Mouse (Mus musculus) layer of hippocampus, adult 11-12 months (tissue): ENCODE measurements around the gene Cldn7.

Experiments used
- DNase-seq: peaks from one replicate; pipeline ENCODE4 v3.0.0; 2022; ENCODE audit warnings: low spot score

Cldn7 gene

GRCm38 (mm10) chr11:69933066-69933465 lies 31.5 kb upstream of the Cldn7 start:
- no peak for DNase-seq

- DNase-seq: peak; percentile 91
Observed at GRCm38 (mm10) chr11:69934169-69934568, 30.4 kb upstream of the Cldn7 start.

- no peak for DNase-seq
Observed at GRCm38 (mm10) chr11:69934681-69935080, 29.9 kb upstream of the Cldn7 start.

GRCm38 (mm10) chr11:69935137-69935879 lies 29.3 kb upstream of the Cldn7 start, which contains the start of gene Ybx2:
Gene Ybx2, plus strand, starts transcription at chr11:69935796.
- DNase-seq: peak; percentile 82

GRCm38 (mm10) chr11:69936156-69936555 lies 28.4 kb upstream of the Cldn7 start:
- no peak for DNase-seq

GRCm38 (mm10) chr11:69936714-69937347 lies 27.7 kb upstream of the Cldn7 start:
- no peak for DNase-seq

GRCm38 (mm10) chr11:69937385-69937784 lies 27.2 kb upstream of the Cldn7 start:
- DNase-seq: no peak

- no peak for DNase-seq
Observed at GRCm38 (mm10) chr11:69937834-69938233, 26.7 kb upstream of the Cldn7 start.

- DNase-seq: no peak
Observed at GRCm38 (mm10) chr11:69938401-69938979, 26.1 kb upstream of the Cldn7 start.

- no peak for DNase-seq
Observed at GRCm38 (mm10) chr11:69939181-69939580, 25.4 kb upstream of the Cldn7 start.

- no peak for DNase-seq
Observed at GRCm38 (mm10) chr11:69939731-69940130, 24.8 kb upstream of the Cldn7 start.

GRCm38 (mm10) chr11:69940962-69941361 lies 23.6 kb upstream of the Cldn7 start:
- DNase-seq: no peak

GRCm38 (mm10) chr11:69945216-69945615 lies 19.4 kb upstream of the Cldn7 start:
- DNase-seq: no peak

- DNase-seq: no peak
Observed at GRCm38 (mm10) chr11:69945997-69946891, 18.3 kb upstream of the Cldn7 start.

GRCm38 (mm10) chr11:69947337-69948065 lies 17.1 kb upstream of the Cldn7 start:
- DNase-seq: no peak

GRCm38 (mm10) chr11:69948066-69948762 lies 16.4 kb upstream of the Cldn7 start, which contains the start of gene Slc2a4:
Gene Slc2a4, minus strand, starts transcription at chr11:69948188.
- peak; percentile 74 for DNase-seq

- DNase-seq: peak; percentile 87
Observed at GRCm38 (mm10) chr11:69948763-69949150, 15.8 kb upstream of the Cldn7 start.

GRCm38 (mm10) chr11:69950807-69951459 lies 13.6 kb upstream of the Cldn7 start:
- DNase-seq: no peak

- DNase-seq: no peak
Observed at GRCm38 (mm10) chr11:69952274-69952673, 12.3 kb upstream of the Cldn7 start.

GRCm38 (mm10) chr11:69953267-69953915 lies 11.2 kb upstream of the Cldn7 start:
- no peak for DNase-seq
